Mouse (Mus musculus): ENCODE results near the gene Itpr2. TPM values are rescaled to one million over a fixed set of nuclear protein-coding genes. Genes with fewer than 3 reads are reported as not detected.

Gene Itpr2
- polyA plus RNA-seq, 1 experiment from 2014 or later: 10.2 TPM

DNA sequence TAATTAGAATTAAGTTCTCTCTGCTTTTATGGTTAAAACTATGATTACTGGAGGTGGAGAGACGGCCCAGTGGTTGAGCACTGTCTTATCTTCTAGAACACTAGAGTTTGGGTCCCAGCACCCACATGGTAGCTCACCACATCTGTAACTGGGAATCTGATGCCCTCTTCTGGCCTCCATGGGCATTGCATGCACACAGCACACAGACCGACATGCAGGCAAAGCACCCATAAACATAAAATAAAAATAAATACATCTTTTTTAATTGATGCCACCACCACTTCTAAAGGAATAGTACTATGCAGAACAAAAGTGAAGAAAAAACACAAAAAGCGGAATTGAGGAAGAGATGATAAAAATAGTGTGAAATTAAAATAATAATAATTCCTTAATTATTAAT lies 243.8 kb downstream of the Itpr2 start:
- H3K9me3 ChIP-seq: no peaks in the 10 kb centered on the region
- H3K4me3 ChIP-seq: no peak overlapping the region
- H3K4me2 ChIP-seq (replicated peaks): no peak overlapping the region
- 96% methylated on average over 3 of the region's 3 CpGs for WGBS
- no peak overlapping the region for H3K27ac ChIP-seq
- H3K9ac ChIP-seq: no peak overlapping the region
- no peaks in the 10 kb centered on the region for H3K27me3 ChIP-seq
- no peak for ATAC-seq (ENCODE audit: low FRiP score, low read depth)
- peaks cover 18% of the 10 kb centered on the region; the same call in 1 of the 2 replicates for H3K4me1 ChIP-seq
- H3K36me3 ChIP-seq: no peaks in the 10 kb centered on the region

DNA sequence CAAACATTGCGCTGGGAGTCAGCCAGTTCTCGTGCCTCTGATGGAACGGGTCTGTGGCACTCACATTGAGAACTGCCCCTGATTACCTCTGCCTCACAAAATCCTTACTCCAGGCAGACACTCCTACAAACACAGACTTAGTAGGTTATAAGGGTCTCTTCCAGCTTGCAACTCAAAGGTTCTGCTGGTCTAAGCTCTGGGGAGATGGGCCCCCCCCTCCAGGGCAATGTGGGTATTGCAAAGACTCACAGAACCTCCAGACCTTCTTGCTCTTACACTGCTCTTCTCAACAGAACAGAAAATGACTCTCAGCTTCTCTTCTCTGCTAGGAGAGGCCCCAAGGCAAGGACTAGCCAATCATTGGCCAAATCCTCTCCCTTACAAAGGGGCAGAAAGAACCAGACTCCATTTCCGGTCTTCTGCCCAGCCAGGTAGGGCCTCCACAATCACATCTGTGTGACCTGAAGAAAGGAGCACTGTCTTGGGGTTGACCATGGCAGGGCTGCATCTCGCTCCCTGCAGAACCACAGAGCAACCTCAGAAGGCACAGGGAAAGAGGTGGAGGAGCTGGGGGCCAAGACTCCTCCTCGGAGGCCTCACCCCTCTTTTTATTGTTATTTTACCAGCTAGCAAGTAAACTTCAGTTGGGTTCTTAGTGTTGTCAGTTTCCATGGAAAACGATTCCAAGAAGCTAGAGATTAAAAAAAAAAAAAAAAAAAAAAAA lies 244.9 kb downstream of the Itpr2 start:
- H3K27ac ChIP-seq: no peak overlapping the region
- no peak for ATAC-seq (ENCODE audit: low FRiP score, low read depth)
- H3K4me2 ChIP-seq (replicated peaks): no peak overlapping the region
- no peaks in the 10 kb centered on the region for H3K9me3 ChIP-seq
- H3K4me3 ChIP-seq: no peak overlapping the region
- H3K27me3 ChIP-seq: no peaks in the 10 kb centered on the region
- peaks cover 22% of the 10 kb centered on the region; the same call in 1 of the 2 replicates for H3K4me1 ChIP-seq
- no peak overlapping the region for H3K9ac ChIP-seq
- WGBS: 81% methylated on average over 7 of the region's 7 CpGs
- H3K36me3 ChIP-seq: no peaks in the 10 kb centered on the region

DNA sequence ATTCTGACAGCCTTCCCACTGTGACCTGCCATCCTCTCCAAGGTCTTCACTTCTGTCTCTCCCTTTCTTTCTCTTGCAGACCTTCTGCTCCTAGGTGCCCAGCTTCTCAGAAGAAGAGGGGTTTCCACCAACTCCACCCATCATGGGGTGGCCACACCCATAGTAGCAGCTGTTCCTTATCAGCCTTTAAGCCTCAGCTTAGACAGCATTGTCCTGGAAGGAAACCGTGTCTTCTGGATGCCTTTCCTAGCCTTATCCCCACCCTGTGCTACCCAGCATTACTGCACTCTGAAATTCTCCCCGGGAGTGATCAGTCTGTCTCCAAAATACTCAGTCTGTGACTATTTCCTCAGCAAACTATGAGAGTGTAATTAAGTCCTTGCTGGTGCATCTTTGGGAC lies 245.6 kb downstream of the Itpr2 start:
- 51% methylated on average over 2 of the region's 2 CpGs for WGBS
- Histone ChIP-seq H3K4me1 (peaks cover 22% of the 10 kb centered on the region; the same call in 1 of the 2 replicates), H3K36me3 (no peaks in the 10 kb centered on the region), H3K27ac (no peak overlapping the region), H3K4me2 (replicated peaks) (no peak overlapping the region), H3K9ac (no peak overlapping the region), H3K9me3 (no peaks in the 10 kb centered on the region), H3K4me3 (no peak overlapping the region), H3K27me3 (no peaks in the 10 kb centered on the region)
- no peak for ATAC-seq (ENCODE audit: low FRiP score, low read depth)

DNA sequence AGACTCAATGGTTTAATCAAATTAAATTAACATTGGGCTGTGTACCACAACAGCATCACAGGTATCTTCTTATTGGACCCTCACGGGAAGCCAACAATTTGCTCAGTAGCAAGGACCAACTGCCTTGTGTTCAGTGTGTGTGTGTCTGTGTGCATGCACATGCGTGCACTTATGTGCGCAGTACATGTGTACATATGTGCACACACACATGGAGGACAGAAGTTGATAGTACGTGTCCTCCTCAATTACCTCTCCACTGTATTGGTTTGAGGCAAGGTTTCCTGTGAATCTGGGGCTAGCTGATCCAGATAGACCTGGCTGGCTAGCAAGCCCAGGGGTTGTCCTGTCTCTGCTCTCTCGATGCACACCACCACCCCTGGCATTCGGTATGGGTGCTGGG lies 246.4 kb downstream of the Itpr2 start:
- no peaks in the 10 kb centered on the region for H3K36me3 ChIP-seq
- H3K9me3 ChIP-seq: no peaks in the 10 kb centered on the region
- WGBS: 94% methylated on average over 6 of the region's 6 CpGs
- H3K4me3 ChIP-seq: no peak overlapping the region
- H3K27me3 ChIP-seq: no peaks in the 10 kb centered on the region
- H3K9ac ChIP-seq: no peak overlapping the region
- no peak for ATAC-seq (ENCODE audit: low FRiP score, low read depth)
- no peak overlapping the region for H3K27ac ChIP-seq
- peaks cover 22% of the 10 kb centered on the region; the same call in 1 of the 2 replicates for H3K4me1 ChIP-seq
- H3K4me2 ChIP-seq (replicated peaks): no peak overlapping the region

DNA sequence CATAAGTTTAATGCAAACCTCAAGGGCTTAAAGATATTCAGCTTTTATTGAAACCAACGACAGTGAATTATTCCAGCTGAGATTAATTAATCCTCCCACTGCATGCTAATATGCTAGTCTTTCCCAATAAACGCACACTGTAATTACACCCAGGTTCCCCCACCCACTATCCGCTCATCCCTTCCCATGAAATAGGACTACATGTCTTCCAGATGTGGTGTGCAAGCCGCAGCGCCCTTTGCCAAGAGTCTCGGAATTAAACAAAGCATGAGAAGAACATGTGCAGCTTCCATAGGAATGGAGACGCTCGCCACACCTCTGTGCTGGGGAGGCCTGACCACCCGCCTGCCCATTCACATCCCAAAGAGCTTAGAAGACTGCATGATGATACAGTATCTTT lies 247.1 kb downstream of the Itpr2 start:
- WGBS: 48% methylated on average over 9 of the region's 9 CpGs
- Histone ChIP-seq H3K27me3 (no peaks in the 10 kb centered on the region), H3K4me3 (no peak overlapping the region), H3K36me3 (no peaks in the 10 kb centered on the region), H3K4me1 (peaks cover 22% of the 10 kb centered on the region; the same call in 1 of the 2 replicates), H3K9ac (no peak overlapping the region), H3K9me3 (no peaks in the 10 kb centered on the region), H3K4me2 (replicated peaks) (no peak overlapping the region), H3K27ac (no peak overlapping the region)
- ATAC-seq (ENCODE audit: low FRiP score, low read depth): 0 out of 2 replicates have a peak, but pooled peaks have one; percentile 42

DNA sequence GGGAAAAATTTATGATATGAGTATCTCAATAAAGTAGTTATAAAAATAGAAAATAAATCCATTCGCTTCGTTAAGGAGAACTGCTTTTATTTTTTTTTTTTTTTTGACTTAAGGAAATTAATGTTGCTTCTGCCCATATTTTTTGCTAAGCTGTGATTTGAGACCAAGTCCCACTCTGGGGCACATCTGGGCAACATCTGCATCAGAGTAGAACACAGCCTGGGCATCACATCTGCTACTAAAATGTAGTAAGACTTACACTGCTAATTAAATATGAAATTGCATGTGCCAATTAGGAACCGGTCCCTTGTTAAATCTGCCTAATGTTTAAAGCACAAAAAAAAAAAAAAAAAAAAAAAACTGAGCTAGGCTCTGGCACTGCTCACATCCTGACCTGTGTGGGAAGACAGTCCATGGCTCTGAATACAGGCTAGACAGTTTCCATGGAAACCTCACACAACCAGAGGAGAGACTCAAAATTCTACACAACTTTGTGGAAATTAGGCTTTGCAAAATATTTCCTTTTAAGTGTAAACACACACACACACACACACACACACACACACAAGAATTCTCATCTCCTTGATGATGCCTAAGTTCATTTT lies 247.7 kb downstream of the Itpr2 start:
- H3K27ac ChIP-seq: no peak overlapping the region
- H3K27me3 ChIP-seq: no peaks in the 10 kb centered on the region
- 45% methylated on average over 3 of the region's 3 CpGs for WGBS
- no peaks in the 10 kb centered on the region for H3K36me3 ChIP-seq
- H3K9me3 ChIP-seq: no peaks in the 10 kb centered on the region
- H3K4me2 ChIP-seq (replicated peaks): no peak overlapping the region
- ATAC-seq (ENCODE audit: low FRiP score, low read depth): peak; percentile 66; the same call in 1 of the 2 replicates
- peaks cover 22% of the 10 kb centered on the region; the same call in 1 of the 2 replicates for H3K4me1 ChIP-seq
- H3K9ac ChIP-seq: no peak overlapping the region
- no peak overlapping the region for H3K4me3 ChIP-seq

DNA sequence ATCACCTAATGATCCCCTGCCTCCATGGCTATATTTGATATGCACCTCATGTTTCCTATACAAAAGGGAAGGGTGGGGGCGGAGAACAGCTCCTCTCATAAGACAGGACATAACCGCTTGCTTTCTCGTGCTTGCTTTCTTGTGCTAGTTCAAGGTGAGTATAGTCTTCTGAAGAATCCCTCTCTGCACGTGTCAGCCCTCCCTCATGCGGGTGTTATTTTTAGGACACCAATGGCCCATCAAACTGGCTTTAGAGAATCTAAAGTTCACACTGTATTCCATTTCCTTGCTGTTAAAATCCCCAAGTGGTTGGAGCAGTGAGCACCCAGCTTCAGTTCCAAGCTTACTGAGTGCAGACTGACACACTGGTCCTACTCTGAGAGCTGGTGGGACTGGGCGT lies 252.9 kb downstream of the Itpr2 start:
- H3K9me3 ChIP-seq: no peaks in the 10 kb centered on the region
- peaks cover 10% of the 10 kb centered on the region; the same call in 1 of the 2 replicates for H3K4me1 ChIP-seq
- H3K27ac ChIP-seq: no peak overlapping the region
- H3K4me3 ChIP-seq: no peak overlapping the region
- no peak overlapping the region for H3K4me2 ChIP-seq (replicated peaks)
- ATAC-seq (ENCODE audit: low FRiP score, low read depth): no peak
- no peak overlapping the region for H3K9ac ChIP-seq
- H3K27me3 ChIP-seq: no peaks in the 10 kb centered on the region
- no peaks in the 10 kb centered on the region for H3K36me3 ChIP-seq
- 86% methylated on average over 6 of the region's 6 CpGs for WGBS

DNA sequence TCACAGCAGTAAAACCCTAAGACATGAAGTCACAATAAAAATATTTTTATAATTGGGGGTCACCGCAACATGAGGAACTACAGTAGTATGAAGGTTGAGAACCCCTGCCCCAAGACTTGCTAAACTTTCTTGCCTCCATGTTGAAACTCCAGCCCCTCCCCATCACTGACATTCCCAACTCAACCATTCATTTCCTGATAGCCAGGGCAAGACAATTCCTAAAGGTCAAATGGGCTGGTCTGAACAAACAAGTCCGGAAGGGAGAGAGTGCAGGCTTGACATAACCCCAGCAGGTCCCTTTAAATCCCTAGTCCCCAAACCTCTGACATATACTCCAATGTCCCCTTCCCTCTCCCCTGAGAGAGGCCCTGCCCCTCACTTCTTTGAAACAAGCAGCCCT lies 253.7 kb downstream of the Itpr2 start:
- Histone ChIP-seq H3K4me3 (no peak overlapping the region), H3K9ac (no peak overlapping the region), H3K9me3 (no peaks in the 10 kb centered on the region), H3K4me1 (0 out of 2 replicates have a peak, but pooled peaks cover 4% of the 10 kb centered on the region), H3K27ac (no peak overlapping the region), H3K27me3 (no peaks in the 10 kb centered on the region), H3K36me3 (no peaks in the 10 kb centered on the region), H3K4me2 (replicated peaks) (no peak overlapping the region)
- 78% methylated on average over 2 of the region's 2 CpGs for WGBS
- ATAC-seq (ENCODE audit: low FRiP score, low read depth): no peak

DNA sequence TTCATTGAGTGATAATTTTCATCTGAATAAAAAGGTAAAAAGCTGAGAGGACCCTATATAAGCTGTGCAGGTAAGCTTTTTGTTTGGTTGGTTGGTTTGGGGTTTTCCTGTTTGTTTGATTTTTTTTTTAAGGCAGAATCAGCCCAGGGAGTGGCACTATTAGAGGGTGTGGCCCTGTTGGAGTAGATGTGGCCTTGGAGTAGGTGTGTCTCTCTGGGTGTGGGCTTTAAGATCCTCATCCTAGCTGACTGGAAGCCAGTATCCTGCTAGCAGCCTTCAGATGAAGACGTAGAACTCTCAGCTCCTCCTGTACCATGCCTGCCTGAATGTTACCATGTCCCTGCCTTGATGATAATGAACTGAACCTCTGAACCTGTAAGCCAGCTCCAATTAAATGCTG lies 254.1 kb downstream of the Itpr2 start:
- no peak overlapping the region for H3K27ac ChIP-seq
- H3K4me1 ChIP-seq: 0 out of 2 replicates have a peak, but pooled peaks cover 8% of the 10 kb centered on the region
- H3K36me3 ChIP-seq: no peaks in the 10 kb centered on the region
- H3K27me3 ChIP-seq: no peaks in the 10 kb centered on the region
- H3K4me3 ChIP-seq: no peak overlapping the region
- ATAC-seq (ENCODE audit: low FRiP score, low read depth): no peak
- no peaks in the 10 kb centered on the region for H3K9me3 ChIP-seq
- H3K9ac ChIP-seq: no peak overlapping the region
- whole genome bisulfite sequencing: 70% methylated on average over 1 of the region's 1 CpGs
- no peak overlapping the region for H3K4me2 ChIP-seq (replicated peaks)

DNA sequence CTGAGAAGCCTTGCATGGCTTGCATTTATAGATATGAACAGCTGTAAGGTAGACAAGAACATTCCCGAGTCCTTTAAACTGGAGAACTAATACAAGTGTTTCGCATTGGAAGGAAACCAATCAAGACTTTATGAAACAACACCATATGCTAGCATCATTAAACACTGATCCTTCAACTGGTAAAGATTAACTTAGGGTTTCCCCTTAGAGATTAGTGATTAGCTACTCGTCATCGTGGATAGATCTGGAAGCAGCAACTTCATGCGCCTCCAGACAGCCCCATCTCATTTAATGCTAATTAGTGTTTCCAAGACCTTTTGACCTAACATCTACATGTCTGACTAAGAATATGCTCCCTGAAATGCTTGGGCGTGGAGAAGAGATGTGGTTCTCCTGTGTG lies 255.7 kb downstream of the Itpr2 start:
- H3K27me3 ChIP-seq: no peaks in the 10 kb centered on the region
- WGBS: 54% methylated on average over 6 of the region's 6 CpGs
- no peaks in the 10 kb centered on the region for H3K9me3 ChIP-seq
- H3K9ac ChIP-seq: no peak overlapping the region
- H3K4me3 ChIP-seq: no peak overlapping the region
- H3K36me3 ChIP-seq: no peaks in the 10 kb centered on the region
- no peak overlapping the region for H3K4me2 ChIP-seq (replicated peaks)
- no peak overlapping the region for H3K27ac ChIP-seq
- no peak for ATAC-seq (ENCODE audit: low FRiP score, low read depth)
- 0 out of 2 replicates have a peak, but pooled peaks cover 4% of the 10 kb centered on the region for H3K4me1 ChIP-seq

DNA sequence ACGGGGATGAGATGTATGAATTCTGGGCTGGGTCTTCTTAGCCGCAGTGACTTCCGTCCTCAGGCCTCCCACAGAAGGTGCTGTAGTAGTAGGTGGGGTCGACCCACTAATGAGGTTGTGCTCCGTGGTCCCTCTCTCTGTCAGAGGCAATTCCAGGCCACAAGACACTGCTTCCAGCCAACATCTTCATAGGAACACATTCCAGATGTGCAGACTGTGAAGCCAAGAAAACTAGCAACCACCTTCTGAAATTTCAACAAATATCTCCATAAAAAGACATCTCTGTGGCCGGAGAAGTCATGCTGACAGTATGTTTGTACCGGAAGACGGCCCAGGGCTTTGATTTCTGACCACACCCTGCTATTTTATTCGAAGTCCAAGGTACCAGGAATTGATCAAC lies 256.1 kb downstream of the Itpr2 start:
- H3K4me3 ChIP-seq: no peak overlapping the region
- no peaks in the 10 kb centered on the region for H3K36me3 ChIP-seq
- H3K9ac ChIP-seq: no peak overlapping the region
- H3K9me3 ChIP-seq: no peaks in the 10 kb centered on the region
- H3K27ac ChIP-seq: no peak overlapping the region
- no peaks in the 10 kb centered on the region for H3K27me3 ChIP-seq
- ATAC-seq (ENCODE audit: low FRiP score, low read depth): no peak
- H3K4me1 ChIP-seq: 0 out of 2 replicates have a peak, but pooled peaks cover 4% of the 10 kb centered on the region
- 80% methylated on average over 9 of the region's 9 CpGs for WGBS
- no peak overlapping the region for H3K4me2 ChIP-seq (replicated peaks)

DNA sequence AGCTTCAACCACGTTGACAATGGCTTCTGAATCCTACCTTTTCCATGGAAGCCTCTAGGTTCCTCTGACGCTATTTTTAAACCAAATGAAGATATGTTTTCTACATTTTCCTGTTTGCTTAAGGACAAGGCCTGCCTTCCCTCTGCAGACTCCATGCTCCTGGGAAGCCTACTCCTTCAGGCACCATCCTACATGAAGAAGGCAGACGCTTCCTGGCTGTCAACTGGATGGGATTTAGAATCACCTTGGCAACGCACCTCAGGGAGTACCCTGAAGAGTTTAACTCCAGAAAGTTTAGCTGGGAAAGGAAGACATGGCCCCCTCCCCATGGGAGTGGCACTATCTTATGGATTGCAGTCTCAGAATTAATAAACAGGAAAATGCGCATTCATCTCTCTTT lies 259.0 kb downstream of the Itpr2 start:
- Histone ChIP-seq H3K27ac (no peak overlapping the region), H3K36me3 (no peaks in the 10 kb centered on the region), H3K9me3 (no peaks in the 10 kb centered on the region), H3K27me3 (no peaks in the 10 kb centered on the region), H3K4me3 (no peak overlapping the region), H3K9ac (no peak overlapping the region), H3K4me1 (0 out of 2 replicates have a peak, but pooled peaks cover 4% of the 10 kb centered on the region), H3K4me2 (replicated peaks) (no peak overlapping the region)
- ATAC-seq (ENCODE audit: low FRiP score, low read depth): no peak
- 77% methylated on average over 5 of the region's 5 CpGs for WGBS

Measured in limb, embryonic 13.5 days (tissue).